Mouse (Mus musculus) 3T3-L1 (cell line): ENCODE results near the gene Pnmt.

Experiments
- DNase-seq: peaks from one replicate; pipeline ENCODE4 v3.0.0-alpha.2; 2015; ENCODE audit warnings: low read depth, low spot score

Gene Pnmt

GRCm38 (mm10) chr11:98385638-98386585, at the start of gene Pnmt:
Pnmt (plus strand) TSS chr11:98386450.
- no peak for DNase-seq

DNA sequence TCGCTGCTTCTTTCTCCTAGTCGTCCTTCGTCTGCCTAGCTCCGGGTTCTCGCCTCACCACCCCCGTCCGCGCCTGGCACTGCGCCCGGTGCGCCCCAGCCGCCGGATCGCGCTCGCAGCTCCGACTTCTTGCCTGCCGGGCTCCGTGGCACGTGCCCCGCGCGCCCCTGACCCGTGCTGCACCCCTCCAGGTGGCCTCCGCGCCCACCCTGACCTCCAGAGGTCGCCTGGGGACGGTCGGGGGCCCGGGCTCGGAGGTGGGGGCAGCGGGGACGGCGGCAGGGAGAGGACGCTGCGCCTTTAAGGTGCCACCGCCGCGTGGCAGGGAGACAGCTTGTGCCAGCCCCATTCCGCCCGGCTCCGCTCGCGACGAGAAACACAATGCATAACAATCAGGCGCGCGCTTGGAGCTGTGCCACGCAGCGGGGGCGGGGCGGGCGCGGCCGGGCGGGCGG, 47.7 kb upstream of the Pnmt start:
- no peak for DNase-seq

DNA sequence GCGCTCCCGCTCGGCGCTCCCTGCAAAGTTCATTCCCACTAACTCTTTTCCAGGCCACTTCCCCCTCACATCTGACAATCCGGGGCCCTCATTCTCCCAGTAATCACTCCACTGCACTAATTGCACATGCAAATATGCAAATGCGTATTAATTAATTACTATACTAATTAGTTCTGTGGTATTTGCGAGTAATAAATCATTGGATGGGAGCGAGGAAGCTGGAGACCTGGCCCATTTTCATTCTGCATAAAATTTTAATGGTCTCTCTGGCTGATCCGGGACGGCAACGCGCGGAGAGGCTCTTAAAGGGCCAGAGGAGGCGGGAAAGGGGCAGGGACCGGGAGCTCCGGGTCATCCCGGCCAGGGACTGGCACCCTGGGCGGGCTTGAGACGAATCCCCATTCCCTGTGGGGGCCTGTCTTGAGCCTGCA, 47.2 kb upstream of the Pnmt start:
- no peak for DNase-seq

DNA sequence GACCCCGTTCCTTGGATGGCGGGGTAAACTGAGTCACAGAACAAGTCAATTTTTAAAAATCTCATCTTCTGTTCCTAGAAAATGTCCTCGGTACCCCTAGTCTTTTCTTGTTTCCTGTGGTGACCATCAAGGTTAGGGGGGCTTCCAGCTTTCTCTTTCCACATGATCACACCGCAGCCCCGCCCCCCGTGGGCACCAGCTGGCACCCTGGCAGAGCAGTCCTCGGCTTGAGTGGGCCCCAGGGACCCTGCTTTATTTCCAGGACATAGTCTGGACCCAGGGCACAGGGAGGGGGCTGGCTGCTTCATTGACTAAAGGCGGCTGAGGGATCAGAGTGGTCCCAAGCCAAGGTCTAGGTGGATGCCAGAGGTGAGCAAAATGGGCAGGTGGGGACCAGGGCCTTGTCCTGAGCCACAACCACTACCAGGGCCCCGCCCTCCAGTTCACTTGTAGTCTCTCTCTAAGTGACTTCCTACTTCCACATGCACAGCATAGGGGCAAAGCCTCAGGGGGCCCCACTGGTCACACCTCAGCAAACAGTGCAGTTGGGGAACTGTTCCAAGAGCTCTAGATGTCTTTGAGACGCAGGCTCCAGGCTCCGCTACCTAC, 46.5 kb upstream of the Pnmt start:
- no peak for DNase-seq

DNA sequence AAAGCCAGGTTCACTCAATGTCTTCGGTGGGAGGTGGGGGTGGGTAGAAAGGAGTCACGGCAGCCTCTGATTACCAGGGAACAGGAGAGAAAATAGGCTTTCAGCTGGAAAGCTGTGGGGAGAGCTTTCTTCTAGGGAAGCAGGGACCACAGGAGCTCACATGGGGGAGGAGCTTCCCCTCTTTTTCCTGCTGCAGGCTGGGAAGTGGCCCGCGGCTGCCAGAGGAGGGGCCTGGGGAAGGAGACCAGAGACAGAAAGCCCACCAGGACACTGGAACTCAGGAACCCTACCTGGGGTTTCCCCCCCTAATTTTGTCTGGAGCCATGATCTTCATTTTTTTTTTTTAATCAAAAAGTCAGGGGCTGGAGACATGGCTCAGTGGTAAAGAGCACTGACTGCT, 45.7 kb upstream of the Pnmt start:
- DNase-seq, result no peak

DNA sequence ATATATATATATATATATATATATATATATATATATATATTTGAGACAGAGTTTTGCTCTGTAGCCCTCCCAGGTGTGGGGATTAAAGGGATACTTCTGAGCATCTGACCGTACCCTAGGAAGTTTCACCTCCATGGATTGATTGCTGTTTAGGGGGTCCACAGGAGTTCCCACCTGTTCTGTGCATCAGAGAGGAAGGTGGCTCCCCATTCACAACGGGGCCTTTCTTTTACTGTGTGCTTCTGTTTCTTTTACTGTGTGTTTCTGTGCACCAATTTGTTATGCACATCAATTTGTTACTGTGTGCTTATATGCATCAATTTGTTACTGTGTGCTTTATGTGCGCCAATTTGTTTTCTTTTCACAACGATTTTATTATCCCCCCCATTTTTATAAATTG, 45.1 kb upstream of the Pnmt start:
- no peak for DNase-seq

- DNase-seq, result peak; percentile 96
These were observed 44.0 kb upstream of the Pnmt start for GRCm38 (mm10) chr11:98342000-98342945.

DNA sequence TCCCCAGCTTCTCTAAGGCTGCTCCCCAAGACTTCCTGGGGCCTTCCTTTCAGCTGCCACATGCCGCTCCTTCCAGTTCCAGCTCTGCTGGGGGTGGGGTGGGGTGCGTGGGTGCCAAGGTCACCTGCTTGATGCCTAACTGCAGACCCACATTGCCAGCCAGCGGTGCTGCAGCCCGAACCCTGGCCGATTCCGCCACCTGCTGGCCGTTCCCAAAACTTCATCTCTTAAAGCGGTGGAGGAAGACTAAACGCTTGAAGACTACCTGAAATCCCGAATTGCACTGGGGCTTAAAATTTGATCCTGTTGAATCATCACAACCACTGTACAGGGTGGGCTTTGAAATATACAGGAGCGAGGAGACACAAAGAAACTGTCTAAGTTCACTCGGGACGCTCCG, 41.0 kb upstream of the Pnmt start:
- peak; percentile 78 for DNase-seq

- no peak for DNase-seq
These were observed 40.1 kb upstream of the Pnmt start for GRCm38 (mm10) chr11:98346168-98346567.

GRCm38 (mm10) chr11:98347385-98348082, 38.7 kb upstream of the Pnmt start:
- DNase-seq, result no peak

DNA sequence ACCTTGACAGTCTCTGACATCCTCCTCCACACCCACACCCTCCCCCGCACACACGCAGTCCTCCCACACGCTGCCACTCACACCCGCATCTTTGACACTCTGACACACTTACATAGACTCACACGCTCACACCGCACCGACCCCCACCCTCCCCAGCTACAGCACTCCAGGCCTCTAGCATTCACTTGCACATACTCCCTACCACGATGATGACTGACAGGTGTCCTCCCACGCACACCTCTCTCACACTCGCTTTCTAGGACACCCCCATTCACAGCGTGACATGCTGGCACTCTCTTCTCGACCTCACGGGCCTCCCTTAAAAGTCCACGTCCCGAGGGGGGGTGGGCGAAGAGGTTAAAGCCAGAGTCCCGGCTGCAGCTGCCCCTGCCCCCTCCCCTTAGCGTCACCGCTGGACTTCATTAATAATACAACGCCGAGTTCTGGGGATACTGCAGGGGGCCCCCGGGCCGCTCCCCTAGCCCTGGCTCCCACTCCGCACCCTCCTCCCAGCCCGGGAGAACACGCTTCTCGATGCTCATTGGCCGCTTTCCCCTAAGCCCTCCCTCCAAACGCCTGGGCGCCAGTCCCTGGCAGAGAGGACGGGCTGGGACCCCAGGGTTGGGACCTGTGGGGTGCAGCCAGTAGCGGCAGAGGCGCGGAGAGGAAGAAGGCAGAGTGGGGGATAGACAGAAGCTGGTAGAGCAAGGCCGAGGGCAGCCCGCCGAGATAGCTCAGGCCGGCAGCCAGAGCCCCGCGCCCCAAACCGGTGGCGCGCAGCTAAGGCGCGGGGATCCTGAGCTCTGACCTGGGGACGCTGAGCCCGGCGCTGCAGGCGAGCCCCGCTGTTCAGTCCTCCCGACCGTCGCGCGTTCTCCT, 37.9 kb upstream of the Pnmt start, which contains the start of gene Ppp1r1b:
TSS of gene Ppp1r1b (plus strand) at position 322 of the 879 bp plus-strand sequence.
- no peak for DNase-seq

DNA sequence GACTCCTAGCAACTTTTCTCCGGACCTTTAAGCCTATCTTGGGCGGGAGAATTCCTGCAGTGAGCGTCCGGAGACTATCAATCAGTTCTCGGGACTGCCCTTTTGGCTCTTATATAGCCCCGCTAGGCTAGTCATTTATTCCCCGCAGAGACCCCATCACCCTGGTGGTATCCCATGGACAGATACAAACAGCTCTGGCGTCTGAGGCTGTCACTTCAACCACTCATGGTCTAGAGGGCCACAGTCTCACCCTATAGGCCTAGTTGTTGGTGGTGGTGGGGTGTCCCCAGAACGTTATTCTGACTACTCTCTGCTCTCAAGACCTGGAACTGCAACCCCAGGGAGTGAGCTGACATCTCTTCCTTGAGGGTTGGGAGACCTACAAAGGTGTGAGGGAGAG, 36.9 kb upstream of the Pnmt start:
- no peak for DNase-seq

DNA sequence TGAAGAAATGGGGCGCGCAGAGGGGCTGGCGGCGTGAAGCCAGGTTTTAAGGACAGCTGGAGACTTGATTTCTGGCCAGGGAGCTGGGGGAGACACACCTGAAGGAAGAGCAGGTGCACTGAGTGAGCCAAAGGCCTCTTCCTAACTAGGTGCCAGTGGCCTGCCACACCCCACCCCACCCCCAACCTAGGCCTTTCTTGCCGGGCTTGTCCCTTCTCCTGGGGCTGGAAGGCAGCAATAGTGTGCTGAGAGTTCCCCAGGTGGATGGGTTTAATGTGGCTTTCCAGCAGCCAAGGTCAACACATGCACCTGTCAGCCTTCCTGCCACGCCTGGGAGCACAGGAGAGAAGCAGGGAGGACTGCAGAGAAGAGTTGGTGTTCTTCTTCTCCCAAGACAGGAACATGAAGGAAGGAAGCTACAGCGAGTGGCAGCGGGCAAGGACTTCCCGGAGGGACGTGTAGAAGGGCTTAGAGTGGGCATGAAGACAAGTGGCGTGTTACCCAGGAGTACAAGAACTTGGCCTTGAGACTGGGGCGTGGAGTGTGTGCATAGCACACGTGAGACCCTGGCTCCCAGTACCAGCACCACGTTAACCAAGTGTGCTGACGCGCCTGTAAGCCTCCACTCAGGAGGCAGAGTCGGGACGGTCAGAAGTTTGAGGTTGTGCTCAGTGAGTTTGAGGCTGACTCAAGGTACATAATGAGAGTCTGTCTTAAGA, 33.8 kb upstream of the Pnmt start:
- no peak for DNase-seq

- no peak for DNase-seq
These were observed 32.5 kb upstream of the Pnmt start for GRCm38 (mm10) chr11:98353651-98354211.

- no peak for DNase-seq
These were observed 31.8 kb upstream of the Pnmt start for GRCm38 (mm10) chr11:98354445-98354844.

DNA sequence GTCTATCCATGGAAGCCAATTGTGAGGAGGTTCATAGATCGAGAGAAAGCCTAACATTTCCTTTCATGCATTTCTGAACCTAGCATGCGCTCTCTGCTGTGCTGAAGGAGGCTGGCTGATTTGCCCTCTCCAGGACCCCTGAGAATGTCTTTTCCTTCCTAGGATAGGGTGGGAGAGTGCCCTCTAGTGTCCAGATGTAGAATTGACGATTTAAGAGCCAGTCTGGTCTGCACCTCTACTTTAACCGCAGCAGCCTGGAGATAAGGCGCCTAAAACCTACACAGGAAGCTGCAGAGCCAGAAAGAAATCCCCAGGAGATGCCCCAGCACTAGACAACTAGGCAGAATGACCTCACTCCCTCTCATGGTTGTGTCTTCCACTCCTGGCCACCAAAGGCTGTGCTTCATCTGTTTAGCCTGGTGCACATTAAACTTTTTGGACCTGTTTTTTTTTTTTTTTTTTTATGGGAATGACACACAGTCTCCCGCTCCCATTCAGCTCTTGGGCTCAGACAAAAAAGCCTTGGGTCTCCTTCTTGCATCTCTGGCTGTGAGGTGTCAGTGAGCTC, 30.4 kb upstream of the Pnmt start:
- peak; percentile 91 for DNase-seq

DNA sequence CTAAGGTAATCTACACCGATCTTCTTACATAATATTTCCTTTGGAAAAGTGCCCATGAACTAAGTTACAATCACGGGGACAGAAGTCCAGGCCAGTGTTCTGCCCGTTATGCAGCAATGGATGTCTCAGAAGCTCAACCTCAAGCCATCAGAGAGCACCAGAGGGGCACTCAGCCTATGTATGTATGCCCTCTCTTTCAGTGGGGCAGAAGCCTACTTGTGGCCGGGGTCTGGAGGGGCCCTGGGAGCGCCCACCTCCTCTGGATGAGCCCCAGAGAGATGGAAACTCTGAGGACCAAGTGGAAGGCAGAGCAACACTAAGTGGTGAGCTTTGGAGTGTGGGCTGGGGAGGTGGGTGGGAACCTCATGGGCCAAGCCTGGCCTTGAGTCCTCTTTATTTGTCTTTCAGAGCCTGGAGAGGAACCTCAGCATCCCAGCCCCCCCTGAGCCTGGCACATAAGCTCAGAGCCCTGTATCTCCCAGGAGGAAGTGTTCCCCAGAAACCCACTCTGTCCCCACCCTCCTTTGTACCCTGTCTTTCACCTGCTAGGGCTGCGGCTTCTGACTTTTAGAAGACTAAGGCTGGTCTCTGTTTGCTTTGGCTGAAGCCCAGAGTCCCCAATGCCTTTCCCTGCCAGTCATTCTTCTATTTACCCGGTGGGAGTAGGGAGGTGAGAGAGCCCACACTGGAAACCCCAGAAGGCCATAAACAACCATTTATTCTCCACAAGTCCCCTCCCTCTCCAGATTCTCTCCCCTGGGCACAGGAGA, 29.4 kb upstream of the Pnmt start:
- DNase-seq, result no peak
